Mouse (Mus musculus) cerebellum, postnatal 14 days (tissue): ENCODE results near the gene Rpl3.

Experiments
- DNase-seq, 2 experiments: peaks; one replicate each; pipeline ENCODE4 v3.0.0; 2021; ENCODE audit warnings: mixed read lengths in 2 of 2

The Rpl3 gene

DNA sequence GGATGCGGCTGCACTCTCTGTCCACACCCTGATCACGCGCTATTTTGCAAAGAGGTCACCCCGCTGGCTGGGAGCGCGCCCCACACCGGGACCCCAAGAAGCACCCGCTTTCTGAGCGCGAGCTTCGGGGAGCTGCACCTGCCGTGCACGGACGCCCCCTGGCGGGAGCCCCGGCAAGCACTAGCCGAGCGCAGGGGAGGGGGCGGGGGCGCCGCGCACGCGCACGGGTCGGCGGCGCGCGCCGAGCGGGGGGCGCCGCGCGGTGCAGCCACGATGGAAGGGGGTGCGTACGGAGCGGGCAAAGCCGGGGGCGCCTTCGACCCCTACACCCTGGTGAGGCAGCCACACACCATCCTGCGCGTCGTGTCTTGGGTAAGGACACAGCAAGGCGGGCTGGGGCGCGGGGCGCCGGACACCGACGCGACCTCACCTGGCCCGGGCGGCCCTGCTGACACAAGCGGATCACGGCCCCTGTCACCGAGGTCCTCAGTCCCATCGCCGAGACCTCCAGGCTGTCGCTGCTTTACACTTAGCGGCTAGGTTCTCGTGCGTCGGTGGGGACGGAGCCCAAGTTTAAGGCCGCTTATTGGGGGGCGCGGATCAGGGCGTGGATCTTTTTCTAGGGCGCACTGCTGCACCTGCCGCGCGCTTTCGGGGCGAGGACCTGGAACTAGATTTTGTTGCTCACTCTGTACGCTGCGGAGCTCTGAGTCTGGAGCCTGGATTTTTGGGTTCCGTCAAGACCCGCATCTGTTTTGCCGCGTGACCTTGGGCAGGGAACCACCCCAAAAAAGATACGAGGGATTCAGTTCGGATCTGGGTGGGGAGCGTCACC, at the start of gene Rpl3, which contains the start of gene Syngr1:
TSS of gene Rpl3 (minus strand) at position 748 of the 835 bp plus-strand sequence.
TSS of gene Syngr1 (plus strand) at position 214 of the 835 bp plus-strand sequence.
- DNase-seq, result peak; percentile 93 to 95

DNA sequence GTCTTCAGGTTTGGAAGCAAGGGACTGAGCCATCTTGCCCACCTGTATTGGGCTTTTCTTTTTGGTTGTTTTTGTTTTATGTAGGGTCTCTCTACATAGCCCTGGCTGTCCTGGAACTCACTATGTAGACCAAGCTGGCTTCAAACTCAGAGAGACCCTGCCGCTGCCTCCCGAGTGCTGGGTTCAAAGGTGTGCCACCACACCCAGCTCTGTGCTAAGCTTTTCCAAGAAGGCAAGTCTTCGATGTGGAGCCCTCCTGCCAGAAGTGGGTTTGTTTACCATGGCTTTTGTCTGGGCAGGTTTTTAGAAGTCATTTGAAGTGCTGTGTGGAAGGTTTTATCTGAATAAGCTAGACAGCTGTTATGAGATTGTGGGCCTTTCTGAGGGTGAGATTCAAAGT, 49.2 kb upstream of the Rpl3 start:
- no peak for DNase-seq

DNA sequence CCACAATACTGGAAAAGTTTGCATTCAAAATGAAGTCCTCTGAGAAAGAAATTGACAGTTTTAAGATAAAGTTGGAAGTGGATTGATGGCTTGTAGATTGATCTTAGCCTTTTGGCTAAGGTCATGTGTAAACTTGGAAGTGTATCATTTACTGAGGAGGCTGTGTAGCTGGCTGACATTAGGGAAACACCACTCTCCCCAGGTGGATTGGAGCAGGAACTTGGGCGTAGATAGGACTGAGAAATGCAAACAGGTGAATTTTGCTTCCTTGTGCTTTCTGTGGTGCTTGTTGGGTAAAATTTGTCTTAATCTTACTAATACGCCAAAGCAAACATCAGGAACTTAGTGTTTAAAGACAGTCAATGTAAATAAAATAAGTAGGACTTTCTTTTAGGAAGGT, 48.6 kb upstream of the Rpl3 start:
- no peak for DNase-seq

DNA sequence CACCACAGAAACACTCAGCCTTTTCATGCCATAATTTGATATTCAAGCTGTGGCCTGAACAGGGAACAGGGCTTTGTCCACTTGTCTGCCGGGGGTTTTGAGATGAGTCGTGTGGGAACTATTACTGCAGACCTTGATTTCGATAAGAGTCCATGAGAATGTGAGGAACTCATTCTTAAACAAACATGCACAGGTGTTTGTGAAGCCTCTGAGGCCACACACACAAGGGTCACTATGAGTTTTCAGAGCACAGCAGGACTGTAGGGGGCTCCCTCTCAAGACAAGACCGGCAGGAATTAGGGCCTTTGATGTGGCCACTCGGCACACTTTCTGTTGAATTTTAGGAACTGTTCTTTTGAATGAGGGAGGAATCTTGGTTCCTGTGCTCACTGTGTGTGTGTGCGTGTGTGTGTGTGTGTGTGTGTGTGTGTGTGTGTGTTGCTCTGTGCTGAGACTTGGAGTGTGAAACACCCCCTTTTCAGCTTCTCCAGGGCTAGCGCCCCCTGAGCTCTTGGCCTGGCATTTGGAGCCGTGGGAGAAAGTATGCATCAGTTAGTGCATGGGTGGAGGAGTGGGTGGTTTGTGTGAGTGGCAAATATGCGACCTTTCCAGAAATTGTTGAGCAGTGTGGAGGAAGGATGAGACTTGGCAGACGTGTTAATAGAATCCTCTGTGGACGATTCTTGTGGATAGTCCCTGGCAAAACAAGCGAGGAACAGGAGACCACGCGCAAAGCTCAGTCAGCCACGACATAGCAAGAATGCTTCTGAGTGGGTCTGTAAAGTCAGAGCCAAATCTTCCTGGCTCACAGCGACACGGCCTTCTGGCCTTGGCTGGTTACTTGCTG, 46.5 kb upstream of the Rpl3 start:
- DNase-seq, result peak; percentile 44 to 57

DNA sequence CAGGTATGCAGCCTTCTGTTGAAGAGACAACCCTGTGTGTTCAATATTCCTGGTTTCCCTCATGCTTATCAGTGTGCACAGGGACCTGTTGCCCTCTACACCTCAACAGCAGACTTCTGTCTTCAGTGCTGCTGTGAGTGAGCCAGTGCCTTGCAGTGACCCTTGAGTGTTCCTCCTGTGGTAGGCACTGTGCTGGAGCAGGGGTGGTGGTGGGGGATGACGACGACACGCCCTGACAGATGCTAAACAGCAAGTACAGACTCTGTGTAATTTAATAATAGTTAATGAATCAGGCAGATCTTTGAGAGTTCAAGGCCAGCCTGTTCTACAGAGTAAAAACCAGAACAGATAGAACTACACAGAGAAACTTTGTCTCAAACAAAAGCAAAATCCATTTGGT, 45.0 kb upstream of the Rpl3 start:
- DNase-seq, result no peak

DNA sequence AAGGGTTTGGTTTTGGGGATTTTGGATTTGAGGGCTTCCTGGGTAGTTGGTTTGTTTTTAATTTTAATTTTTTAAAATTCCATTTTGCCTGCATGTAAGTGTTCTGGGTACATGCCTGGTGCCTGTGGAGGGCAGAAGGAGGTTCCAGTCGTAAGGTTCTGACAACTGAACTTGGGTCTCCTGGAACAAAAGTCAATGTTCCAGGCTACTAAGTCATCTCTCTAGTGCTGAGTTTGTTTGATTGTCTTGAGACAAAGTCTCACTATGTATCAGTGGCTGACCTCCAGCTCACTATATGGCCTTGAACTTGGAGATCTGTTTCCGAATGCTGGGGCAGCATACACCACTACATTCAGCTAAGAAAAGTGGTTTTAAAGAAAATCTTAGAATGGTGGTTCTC, 43.8 kb upstream of the Rpl3 start:
- no peak for DNase-seq

DNA sequence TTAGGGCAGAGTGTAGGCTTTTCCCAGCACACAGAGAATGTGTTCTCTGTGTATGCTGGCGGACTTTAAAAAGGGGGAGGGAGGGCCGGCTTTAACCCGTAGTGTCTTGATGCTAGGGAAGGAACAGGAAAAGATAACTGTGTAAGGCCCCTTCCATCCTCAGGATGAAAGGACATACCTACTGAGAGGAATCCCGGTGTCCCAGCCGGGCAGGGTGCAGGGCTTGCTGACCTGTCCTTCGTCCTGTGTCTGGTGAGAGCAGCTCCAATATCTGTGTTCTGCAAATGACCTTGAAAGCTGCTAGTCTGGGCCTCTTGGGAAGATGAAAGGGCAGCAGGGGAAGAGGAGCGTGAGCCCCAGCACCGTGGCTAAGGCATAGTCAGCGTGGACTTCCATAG, 42.8 kb upstream of the Rpl3 start:
- no peak for DNase-seq

DNA sequence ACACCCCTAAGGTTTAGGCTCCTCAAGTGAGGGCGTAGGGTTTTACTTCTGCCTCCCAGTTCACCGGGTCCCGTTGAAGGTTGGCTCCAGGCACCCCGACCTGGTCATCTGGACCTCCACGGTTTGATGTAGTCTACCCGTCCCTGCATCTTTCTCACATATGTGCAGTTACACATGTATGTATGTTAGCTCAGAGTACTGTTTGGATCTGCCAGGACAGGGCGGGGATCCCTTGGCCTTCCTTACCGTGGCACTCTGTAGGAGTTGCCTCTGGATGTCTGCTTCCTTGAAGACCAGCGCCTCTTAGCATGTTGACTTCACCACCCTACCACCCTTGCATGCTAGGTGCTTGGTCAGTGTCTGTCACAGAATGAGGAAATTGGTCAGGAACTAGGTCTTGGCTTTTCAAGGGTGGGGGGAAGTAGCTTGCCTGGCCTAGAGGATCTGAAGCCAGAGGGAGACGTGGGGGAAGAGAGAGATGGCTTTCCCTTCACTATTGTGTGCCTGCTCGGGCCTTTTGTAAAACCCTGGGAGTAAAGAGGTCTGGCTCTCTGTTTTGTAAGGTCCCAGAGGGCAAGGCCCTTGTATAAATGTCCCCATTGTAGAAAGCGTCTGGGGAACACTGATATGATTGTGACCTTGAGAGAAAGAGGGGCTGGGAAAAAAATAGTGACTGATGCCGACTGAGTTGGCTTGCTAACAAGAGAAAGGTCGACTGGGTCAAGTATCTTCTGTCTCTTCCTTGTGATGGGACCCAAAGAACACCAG, 42.2 kb upstream of the Rpl3 start:
- DNase-seq, result peak; percentile 44 to 46

DNA sequence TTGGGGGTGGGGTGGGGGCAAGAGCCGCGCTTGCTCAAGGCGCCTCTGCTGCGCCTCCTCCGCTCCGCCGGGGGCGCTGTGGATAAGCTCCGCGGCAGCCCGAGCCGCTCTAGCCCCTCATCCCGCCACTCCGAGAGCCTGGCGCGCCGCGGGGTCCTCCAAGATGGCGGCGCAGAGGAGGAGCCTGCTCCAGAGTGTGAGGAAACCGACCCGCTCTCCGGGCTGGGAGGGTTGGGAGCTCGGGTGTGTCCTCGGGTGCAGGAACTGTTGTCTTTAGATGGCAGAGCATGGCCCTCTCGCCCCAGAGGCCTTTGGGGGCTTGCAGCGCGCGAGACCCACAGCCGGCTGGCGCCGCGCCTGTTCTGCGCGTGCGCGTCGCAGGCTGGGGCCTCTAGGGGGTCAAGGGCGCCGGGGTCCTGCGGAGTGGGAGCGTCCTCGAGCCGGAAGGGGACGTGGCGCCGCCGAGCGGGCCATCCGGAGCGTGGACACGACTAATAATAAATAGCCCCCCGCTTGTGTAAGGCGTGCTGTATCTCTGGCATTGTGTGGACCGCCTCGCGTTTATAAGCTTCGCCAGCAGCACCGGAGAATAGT, 41.4 kb upstream of the Rpl3 start, which contains the start of gene Tab1:
TSS of gene Tab1 (plus strand) at position 135 of the 594 bp plus-strand sequence.
- DNase-seq, result peak; percentile 95 to 96

DNA sequence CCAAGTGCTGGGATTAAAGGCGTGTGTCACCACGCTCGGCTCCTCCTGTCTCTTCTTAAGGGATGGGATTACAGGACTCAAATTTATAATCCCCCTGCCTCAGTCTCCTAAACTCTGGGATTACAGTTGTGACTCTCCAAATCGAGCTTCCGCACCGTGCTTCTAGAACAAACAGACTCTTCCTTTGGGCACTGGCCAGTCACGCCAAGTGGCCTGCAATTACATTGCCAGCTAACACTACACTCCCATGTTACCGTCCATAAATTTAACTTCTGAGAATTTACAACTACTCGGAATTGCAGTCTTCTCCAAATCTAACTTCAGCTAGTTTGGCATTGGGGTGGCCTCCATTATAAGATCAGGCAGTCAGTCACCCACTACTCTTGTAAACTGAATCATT, 40.8 kb upstream of the Rpl3 start:
- peak; percentile 55 to 64 for DNase-seq

DNA sequence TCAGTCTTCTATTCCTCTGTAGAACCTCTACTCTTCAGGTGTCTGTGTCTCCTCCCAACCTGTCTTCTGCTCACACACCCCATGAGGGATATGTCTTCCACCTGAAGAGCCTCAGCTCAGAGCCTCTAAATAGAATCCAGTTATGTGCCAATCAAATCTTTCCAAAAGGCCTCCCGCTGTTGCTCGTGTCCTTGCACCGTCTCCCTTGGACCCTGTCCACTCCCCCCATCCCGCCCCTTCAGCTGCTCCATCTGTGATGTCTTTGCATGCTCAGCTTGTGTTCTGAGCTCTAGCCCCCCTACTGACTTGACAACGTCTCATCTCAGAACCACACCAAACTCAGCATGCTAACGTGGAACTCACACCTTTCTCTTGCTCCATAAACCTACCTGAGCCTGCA, 39.8 kb upstream of the Rpl3 start:
- DNase-seq, result peak; percentile 86 to 87

DNA sequence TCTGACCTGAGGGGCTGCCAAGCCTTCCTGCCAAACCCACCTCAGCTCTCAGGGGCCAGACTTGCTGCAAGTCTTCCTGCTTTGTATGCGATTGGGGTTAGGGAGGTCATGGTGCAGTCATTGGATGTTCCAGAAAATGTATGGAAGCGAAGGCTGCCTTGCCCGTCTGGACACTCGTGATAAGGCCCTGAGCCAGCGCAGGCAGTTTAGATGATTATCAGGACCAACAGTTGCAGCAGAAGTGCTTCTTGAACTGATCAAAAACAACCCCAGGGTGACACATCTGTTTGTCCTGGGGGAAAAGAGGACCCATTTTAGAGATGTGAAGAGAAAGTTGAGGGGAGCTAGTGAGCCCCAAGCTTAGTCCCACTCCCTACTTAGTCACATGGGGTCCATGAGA, 39.0 kb upstream of the Rpl3 start:
- DNase-seq, result peak in 1 of 2 experiments; percentile 27

DNA sequence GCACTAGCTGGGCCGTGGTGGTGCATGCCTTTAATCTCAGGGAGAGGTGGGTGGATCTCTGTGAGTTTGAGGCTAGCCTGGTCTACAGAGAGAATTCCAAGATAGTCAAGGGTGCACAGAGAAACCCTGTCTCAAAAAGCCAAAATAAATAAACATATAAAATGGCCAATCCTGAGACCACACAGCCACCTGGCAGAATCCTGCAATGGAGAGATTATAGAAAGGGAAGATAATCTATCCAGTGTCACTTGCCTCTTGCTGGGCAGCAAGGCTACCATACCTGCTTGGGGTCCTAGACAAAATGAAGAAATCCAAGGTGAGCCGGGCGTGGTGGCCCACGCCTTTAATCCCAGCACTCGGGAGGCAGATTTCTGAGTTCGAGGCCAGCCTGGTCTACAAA, 38.3 kb upstream of the Rpl3 start:
- no peak for DNase-seq

DNA sequence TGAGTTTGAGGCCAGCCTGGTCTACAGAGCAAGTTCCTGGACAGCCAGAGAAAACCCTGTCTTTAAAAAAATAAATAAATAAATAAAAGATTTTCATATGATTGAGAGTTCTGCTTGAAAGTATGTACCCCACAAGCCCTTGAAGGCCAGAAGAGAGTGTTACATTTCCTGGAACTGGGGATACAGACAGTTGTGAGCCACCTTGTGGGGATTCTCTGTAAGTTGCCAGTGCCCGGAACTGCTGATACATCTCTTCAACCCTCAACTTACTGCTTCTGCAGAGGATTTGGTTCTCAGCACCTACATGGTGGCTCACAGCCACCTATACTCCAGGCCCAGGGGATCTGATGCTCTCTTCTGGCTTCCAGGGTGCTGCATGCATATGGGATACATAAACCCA, 35.5 kb upstream of the Rpl3 start:
- DNase-seq, result peak in 1 of 2 experiments; percentile 18

DNA sequence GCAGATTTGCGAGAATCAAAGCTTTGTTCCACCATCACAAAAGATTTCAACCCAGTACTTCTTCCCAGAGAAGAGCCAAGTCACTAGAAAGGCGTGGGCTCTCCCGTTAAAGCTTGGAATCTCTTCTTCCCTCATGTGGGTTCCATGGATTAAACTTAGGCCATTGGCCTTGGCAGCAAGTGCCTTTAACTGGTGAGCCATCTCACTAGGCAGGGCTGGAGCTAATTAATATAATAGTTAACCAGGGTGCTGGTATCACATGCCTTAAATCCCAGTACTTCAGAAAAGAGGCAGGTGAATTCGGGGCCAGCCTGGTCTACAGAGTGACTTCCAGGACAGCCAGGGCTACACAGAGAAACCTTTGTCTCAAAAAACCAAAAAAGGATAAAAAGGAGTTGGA, 33.0 kb upstream of the Rpl3 start:
- DNase-seq, result no peak

DNA sequence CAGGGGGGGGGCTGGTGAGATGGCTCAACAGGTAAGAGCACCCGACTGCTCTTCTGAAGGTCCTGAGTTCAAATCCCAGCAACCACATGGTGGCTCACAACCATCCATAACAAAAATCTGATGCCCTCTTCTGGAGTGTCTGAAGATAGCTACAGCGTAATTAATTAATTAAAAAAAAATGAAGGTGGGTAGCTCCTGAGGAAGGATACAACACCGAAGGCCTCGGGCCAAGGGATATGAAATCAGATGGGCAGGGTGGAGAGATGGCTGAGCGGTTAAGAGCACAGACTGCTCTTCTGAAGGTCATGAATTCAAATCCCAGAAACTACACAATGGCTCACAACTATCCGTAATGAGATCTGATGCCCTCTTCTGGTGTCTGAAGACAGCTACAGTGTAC, 30.8 kb upstream of the Rpl3 start:
- peak in 1 of 2 experiments; percentile 34 for DNase-seq

DNA sequence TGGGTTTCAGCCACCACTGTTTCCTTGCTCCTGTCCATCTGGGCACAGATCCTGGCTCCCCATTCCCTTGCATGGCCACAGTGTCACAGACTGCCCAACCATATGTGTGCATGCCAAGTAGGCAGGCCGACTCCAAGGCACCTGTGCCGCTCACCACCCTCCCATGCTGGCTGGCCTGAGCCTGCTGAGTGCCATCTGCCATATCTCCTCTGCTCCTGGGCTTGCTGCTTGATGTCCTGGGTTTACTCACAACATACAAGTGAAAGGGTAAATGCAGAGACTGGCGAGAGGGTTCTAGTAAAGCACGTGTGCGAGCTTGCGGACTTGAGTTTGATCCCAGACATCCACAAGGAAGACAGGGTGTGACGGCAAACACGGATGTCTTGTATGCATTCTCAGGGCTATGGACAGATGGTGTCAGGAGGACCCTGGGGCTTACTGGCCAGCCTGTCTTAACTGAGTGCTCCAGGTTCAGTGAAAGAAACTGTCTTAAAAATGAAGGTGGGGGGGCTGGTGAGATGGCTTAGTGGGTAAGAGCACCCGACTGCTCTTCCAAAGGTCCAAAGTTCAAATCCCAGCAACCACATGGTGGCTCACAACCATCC, 30.2 kb upstream of the Rpl3 start:
- DNase-seq, result peak; percentile 95 to 96

DNA sequence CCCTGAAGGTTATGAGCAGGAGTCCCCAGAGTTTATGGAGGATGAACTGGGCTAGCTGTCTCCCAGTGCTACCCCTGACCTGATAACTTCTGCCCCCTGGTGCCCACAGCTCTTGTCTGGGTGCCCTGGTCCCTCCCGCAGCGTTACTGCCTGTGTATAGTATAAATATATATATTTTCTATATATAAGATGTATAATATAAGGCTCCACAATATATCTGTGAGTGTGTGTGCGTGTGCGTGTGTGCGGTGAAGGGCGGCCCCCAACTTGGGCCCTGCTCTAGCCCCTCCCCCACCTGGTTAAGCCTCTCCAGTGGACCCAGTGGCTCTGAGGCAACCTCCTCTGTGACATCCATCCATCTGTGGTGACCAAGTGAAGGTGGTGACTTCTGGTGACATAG, 27.4 kb upstream of the Rpl3 start:
- DNase-seq, result peak in 1 of 2 experiments; percentile 35

DNA sequence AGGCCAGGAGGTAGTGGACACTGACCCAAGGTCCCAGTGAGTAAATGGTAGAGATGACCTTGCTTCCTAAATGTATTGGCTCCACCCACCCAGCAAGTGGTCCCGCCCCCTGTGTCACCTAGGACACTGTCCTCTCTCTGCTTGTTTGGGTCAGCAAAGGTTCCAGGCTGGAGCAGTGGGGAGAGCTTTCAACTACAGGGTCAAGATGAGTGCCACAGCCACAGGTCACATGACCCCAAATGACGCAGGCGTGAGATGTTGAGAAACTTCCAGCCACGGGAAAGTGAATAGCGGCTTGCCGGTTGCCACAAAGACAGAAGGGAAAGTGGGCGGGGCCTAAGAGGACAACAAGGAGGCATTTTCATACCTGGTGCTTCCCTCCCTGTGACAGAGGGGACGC, 25.5 kb upstream of the Rpl3 start:
- DNase-seq, result no peak

DNA sequence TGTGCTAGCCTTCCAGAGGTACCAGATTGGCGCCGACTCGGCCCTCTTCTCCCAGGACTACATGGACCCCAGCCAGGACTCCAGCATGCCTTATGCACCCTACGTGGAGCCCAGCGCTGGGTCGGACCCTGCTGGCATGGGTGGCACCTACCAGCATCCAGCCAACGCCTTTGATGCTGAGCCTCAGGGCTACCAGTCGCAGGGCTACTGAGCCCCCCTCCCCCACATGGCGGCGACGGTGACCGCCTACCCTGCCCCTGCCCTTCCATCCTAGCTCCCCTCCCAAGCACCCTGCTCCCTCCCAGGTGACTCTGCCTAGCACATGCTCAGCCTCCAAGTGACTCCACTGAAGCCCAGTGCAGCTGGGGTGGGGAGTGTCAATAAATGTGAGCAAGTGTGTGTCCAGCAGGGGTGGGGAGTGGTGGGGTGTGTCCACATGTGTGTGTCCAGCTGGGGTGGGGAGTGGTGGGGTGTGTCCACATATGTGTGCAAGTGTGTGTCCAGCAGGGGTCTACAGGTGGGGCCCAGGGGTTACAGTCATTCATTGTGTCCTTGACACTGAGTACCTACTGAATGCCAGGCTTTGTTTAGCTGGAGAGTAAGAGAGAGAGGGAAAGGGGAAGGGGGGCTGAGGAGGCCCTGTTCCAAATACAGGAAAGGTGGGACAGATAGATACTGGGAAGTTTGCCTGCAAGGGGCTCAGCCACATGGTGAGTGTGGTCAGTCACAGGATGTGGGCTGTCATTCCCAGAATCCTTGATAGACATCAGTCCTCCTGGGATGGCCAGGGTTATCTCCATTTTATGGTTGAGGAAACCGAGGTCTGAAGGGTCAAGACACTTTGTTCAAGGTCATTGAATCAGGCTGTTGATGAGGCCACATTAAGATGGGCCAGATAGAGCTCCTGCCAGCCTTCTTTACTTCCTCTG, 24.5 kb upstream of the Rpl3 start:
- DNase-seq, result peak in 1 of 2 experiments; percentile 47

DNA sequence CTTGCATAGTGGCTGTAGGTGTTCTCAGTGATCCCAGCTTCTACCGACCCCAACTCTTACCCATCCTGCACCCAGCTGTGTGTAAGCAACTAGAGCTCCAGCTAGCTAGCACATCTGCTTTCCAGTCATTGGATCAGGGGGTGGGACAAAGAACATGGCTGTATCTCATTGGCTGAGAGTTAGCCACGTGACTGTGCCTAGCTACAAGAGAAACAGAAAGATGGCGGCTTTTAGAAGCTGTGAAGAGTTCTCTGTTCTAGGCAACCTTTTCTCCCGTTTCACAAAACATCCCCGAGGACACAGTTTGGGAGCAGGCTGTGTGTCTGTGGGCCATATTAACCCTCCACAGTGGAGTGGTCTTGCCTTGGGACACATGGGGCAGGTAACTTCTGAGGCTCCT, 23.6 kb upstream of the Rpl3 start:
- DNase-seq, result no peak
